Mouse (Mus musculus) CH12.LX (cell line): ENCODE data around the gene Cacna1b. TPM values are rescaled to one million over a fixed set of nuclear protein-coding genes. Genes with fewer than 3 reads are reported as not detected.

Experiments used
- DNase-seq: peaks from one replicate; pipeline ENCODE4 v3.0.0-alpha.2; 2013; ENCODE audit errors: extremely low read depth
- H3K27ac ChIP-seq: 2 replicates; pipeline ENCODE4 v1.5.1; 2012; ENCODE audit warnings: low read depth, mild to moderate bottlenecking, control low read depth, moderate library complexity; ENCODE audit not compliant: insufficient read depth
- H3K27me3 ChIP-seq: replicated peaks from 2 replicates; pipeline ENCODE3; 2012; ENCODE audit warnings: inconsistent platforms
- H3K36me3 ChIP-seq, 2 experiments: replicated peaks in 1 of 2; 2 replicates each; pipeline versions ENCODE3 to v1.6.1; 2012; ENCODE audit warnings: inconsistent platforms in 1 of 2, low read length in 1 of 2, mild to moderate bottlenecking in 1 of 2, mixed read lengths in 1 of 2, moderate library complexity in 1 of 2; ENCODE audit not compliant: control insufficient read depth in 1 of 2, insufficient read depth in 1 of 2
- H3K4me1 ChIP-seq, 2 experiments: 2 replicates each; pipeline ENCODE4 v1.6.1; 2012; ENCODE audit warnings: inconsistent platforms in 1 of 2, moderate library complexity in 1 of 2; ENCODE audit not compliant: insufficient read depth in 2 of 2, control insufficient read depth in 1 of 2
- H3K4me2 ChIP-seq: 2 replicates; pipeline ENCODE4 v1.6.1; 2012; ENCODE audit warnings: low read depth, mild to moderate bottlenecking, control low read depth; ENCODE audit not compliant: poor library complexity, insufficient read depth, severe bottlenecking
- H3K4me3 ChIP-seq, 3 experiments: fragments of 150-350 bp in 1 of 3; sonication (generic) in 1 of 3; replicated peaks in 1 of 3; 2 replicates each; pipeline versions ENCODE3 to v1.5.1; 2011 to 2012; ENCODE audit warnings: low read depth in 2 of 3, low read length in 2 of 3, mild to moderate bottlenecking in 2 of 3, moderate library complexity in 2 of 3, control low read depth in 1 of 3, improper control_type of control experiment in 1 of 3, inconsistent platforms in 1 of 3, mixed read lengths in 1 of 3; ENCODE audit not compliant: poor library complexity in 1 of 3
- H3K79me2 ChIP-seq: replicated peaks from 2 replicates; pipeline ENCODE4 v1.6.1; 2012; ENCODE audit warnings: mild to moderate bottlenecking, moderate library complexity; ENCODE audit not compliant: control insufficient read depth, poor library complexity, insufficient read depth, severe bottlenecking; ENCODE audit errors: extremely low read depth
- H3K9ac ChIP-seq: 2 replicates; pipeline ENCODE4 v1.6.1; 2012; ENCODE audit warnings: low read depth, mild to moderate bottlenecking, control low read depth, moderate library complexity; ENCODE audit not compliant: insufficient read depth
- H3K9me3 ChIP-seq: replicated peaks from 2 replicates; pipeline ENCODE3; 2012; ENCODE audit warnings: low read length, inconsistent platforms, mixed read lengths
- BHLHE40 ChIP-seq: IDR thresholded peaks from 2 replicates; pipeline ENCODE4 v1.6.1; 2011; ENCODE audit warnings: mild to moderate bottlenecking, low read depth, low read length, improper control_type of control experiment
- CHD1 ChIP-seq: IDR thresholded peaks from 2 replicates; pipeline ENCODE4 v1.6.1; 2012; ENCODE audit warnings: low read depth, low read length, improper control_type of control experiment, inconsistent platforms
- CHD2 ChIP-seq: IDR thresholded peaks from 2 replicates; pipeline ENCODE4 v1.6.1; 2011; ENCODE audit warnings: low read length, improper control_type of control experiment
- CTCF ChIP-seq, 2 experiments: IDR thresholded peaks in 1 of 2; conservative IDR thresholded peaks in 1 of 2; 2 replicates each; pipeline ENCODE4 v1.5.1; 2011 to 2012; ENCODE audit warnings: low read depth in 2 of 2, low read length in 2 of 2, improper control_type of control experiment in 1 of 2, inconsistent platforms in 1 of 2, mild to moderate bottlenecking in 1 of 2, moderate library complexity in 1 of 2
- EP300 ChIP-seq: IDR thresholded peaks from 2 replicates; pipeline ENCODE4 v1.6.1; 2011; ENCODE audit warnings: low read length, improper control_type of control experiment
- ETS1 ChIP-seq: conservative IDR thresholded peaks from 2 replicates; pipeline ENCODE4 v1.6.1; 2012; ENCODE audit warnings: low read depth, mild to moderate bottlenecking, inconsistent platforms, low read length, improper control_type of control experiment, moderate library complexity
- GABPA ChIP-seq: IDR thresholded peaks from 2 replicates; pipeline ENCODE4 v1.6.1; 2012; ENCODE audit warnings: low read depth, low read length, improper control_type of control experiment, inconsistent platforms; ENCODE audit not compliant: insufficient replicate concordance
- HCFC1 ChIP-seq: IDR thresholded peaks from 2 replicates; pipeline ENCODE4 v1.6.1; 2012; ENCODE audit warnings: low read depth, mild to moderate bottlenecking, inconsistent platforms, low read length, improper control_type of control experiment
- IRF4 ChIP-seq: IDR thresholded peaks from 2 replicates; pipeline ENCODE4 v1.6.1; 2014; ENCODE audit warnings: low read depth, mild to moderate bottlenecking, inconsistent platforms, low read length, improper control_type of control experiment
- JUND ChIP-seq: conservative IDR thresholded peaks from 2 replicates; pipeline ENCODE4 v1.6.1; 2011; ENCODE audit warnings: low read depth, low read length, improper control_type of control experiment
- MAX ChIP-seq: IDR thresholded peaks from 2 replicates; pipeline ENCODE4 v1.6.1; 2011; ENCODE audit warnings: low read length, improper control_type of control experiment
- MAZ ChIP-seq: IDR thresholded peaks from 2 replicates; pipeline ENCODE4 v1.6.1; 2012; ENCODE audit warnings: low read depth, mild to moderate bottlenecking, inconsistent platforms, low read length, improper control_type of control experiment, moderate library complexity
- MEF2A ChIP-seq: IDR thresholded peaks from 2 replicates; pipeline ENCODE4 v1.6.1; 2014; ENCODE audit warnings: low read depth, mild to moderate bottlenecking, inconsistent platforms, low read length, improper control_type of control experiment, borderline replicate concordance
- MYC ChIP-seq: IDR thresholded peaks from 2 replicates; pipeline ENCODE4 v1.6.1; 2011; ENCODE audit warnings: low read depth, mild to moderate bottlenecking, improper control_type of control experiment, low read length
- NELFE ChIP-seq: IDR thresholded peaks from 2 replicates; pipeline ENCODE4 v1.6.1; 2011; ENCODE audit warnings: low read depth, low read length, improper control_type of control experiment
- NRF1 ChIP-seq: IDR thresholded peaks from 2 replicates; pipeline ENCODE4 v1.6.1; 2014; ENCODE audit warnings: low read depth, mild to moderate bottlenecking, inconsistent platforms, low read length, improper control_type of control experiment, moderate library complexity
- PAX5 ChIP-seq: IDR thresholded peaks from 2 replicates; pipeline ENCODE4 v1.6.1; 2012; ENCODE audit warnings: low read length, inconsistent platforms, mixed read lengths
- POLR2A ChIP-seq: IDR thresholded peaks from 2 replicates; pipeline ENCODE4 v1.6.1; 2011; ENCODE audit warnings: low read depth, mild to moderate bottlenecking, improper control_type of control experiment, low read length
- POLR2AphosphoS2 ChIP-seq: IDR thresholded peaks from 2 replicates; pipeline ENCODE4 v1.6.1; 2011; ENCODE audit warnings: low read depth, low read length, improper control_type of control experiment
- RAD21 ChIP-seq: IDR thresholded peaks from 2 replicates; pipeline ENCODE4 v1.6.1; 2011; ENCODE audit warnings: low read depth, mild to moderate bottlenecking, low read length, improper control_type of control experiment, moderate library complexity
- SIN3A ChIP-seq: IDR thresholded peaks from 2 replicates; pipeline ENCODE4 v1.6.1; 2012; ENCODE audit warnings: low read length, improper control_type of control experiment, inconsistent platforms
- SMC3 ChIP-seq: IDR thresholded peaks from 2 replicates; pipeline ENCODE4 v1.6.1; 2011; ENCODE audit warnings: low read depth, low read length, improper control_type of control experiment
- USF1 ChIP-seq: IDR thresholded peaks from 2 replicates; pipeline ENCODE4 v1.6.1; 2014; ENCODE audit warnings: low read depth, mild to moderate bottlenecking, inconsistent platforms, low read length, improper control_type of control experiment
- USF2 ChIP-seq: conservative IDR thresholded peaks from 2 replicates; pipeline ENCODE4 v1.6.1; 2011; ENCODE audit warnings: low read depth, low read length, improper control_type of control experiment
- ZC3H11A ChIP-seq: IDR thresholded peaks from 2 replicates; pipeline ENCODE4 v1.6.1; 2012; ENCODE audit warnings: low read depth, mild to moderate bottlenecking, inconsistent platforms, low read length, improper control_type of control experiment
- ZKSCAN1 ChIP-seq: IDR thresholded peaks from 2 replicates; pipeline ENCODE4 v1.6.1; 2012; ENCODE audit warnings: low read depth, inconsistent platforms, low read length, improper control_type of control experiment, borderline replicate concordance
- ZNF384 ChIP-seq: IDR thresholded peaks from 2 replicates; pipeline ENCODE4 v1.6.1; 2012; ENCODE audit warnings: low read depth, low read length, improper control_type of control experiment, inconsistent platforms
- dilution Hi-C: fragments of 300-500 bp; cut with MboI; formaldehyde crosslinking; loops from 2 replicates; pipeline ENCODE4 v1.14.3; 2020; ENCODE audit warnings: low sequenced_read_pairs; ENCODE audit not compliant: extremely low pct_unique_long_range_greater_than_20kb, extremely low pct_ligation_motif_present
- in situ Hi-C: fragments of 300-500 bp; cut with MboI; formaldehyde crosslinking; loops from 3 replicates; pipeline ENCODE4 v1.14.3; 2019; ENCODE audit warnings: low sequenced_read_pairs, low pct_ligation_motif_present, low pct_unique_long_range_greater_than_20kb, mixed read lengths
- polyA plus RNA-seq: library from polyadenylated mRNA; unstranded; fragments of >175 nt; gene quantifications from 2 replicates; pipeline ENCODE4 v1.2.1, GENCODE M21; 2012; ENCODE audit warnings: low read depth; ENCODE audit not compliant: insufficient read length
- total RNA-seq, 2 experiments: library from RNA; depleted of rRNA; stranded (reverse); fragments of 300-350 nt in 1 of 2; fragments of >200 nt in 1 of 2; gene quantifications; 2 replicates each; pipeline ENCODE4 v1.2.3; 2012 to 2014

The Cacna1b gene
- total and polyA plus RNA-seq, 3 experiments: 0.16 to 0.72 TPM; not detected in 1

DNA sequence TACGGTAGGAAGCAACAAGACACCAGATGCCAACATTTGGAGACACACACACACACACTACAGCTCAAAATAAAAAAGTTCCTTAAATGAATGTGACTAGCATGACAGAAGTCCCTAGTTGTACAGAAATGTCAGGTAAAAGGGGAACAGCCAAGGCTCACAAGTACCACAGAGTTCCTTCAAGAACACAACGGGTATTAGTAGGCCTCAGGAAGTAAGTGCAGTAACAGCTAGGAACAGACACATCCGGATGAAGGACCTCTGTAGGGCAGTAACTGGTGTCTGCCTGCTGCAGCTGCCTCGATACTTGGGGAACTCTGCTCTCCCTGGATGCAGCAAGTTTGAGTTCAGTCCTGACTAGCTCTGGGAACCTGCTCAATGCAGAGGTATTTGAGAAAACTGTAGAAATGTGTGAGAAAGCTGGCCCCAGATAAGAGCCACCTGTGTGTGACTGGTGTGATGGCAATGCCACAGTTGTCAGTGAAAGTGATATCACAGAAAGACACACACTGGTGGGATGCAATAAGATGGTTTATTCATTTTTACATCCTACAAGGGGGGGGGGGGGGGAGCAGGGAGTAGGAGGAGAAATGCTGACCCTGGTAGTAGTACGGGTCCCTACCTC, 34.0 kb upstream of the Cacna1b start:
- in situ Hi-C loops: no loop called here
- Histone ChIP-seq H3K27me3 (no peaks in the 10 kb centered on the region), H3K4me1 (peaks cover 0 to 5% of the 10 kb centered on the region in 2 experiments; a peak in 1 of 4 replicates)
- no peak for TF ChIP-seq PAX5
- no peak for TF ChIP-seq EP300
- TF ChIP-seq MAZ: no peak
- TF ChIP-seq JUND: no peak
- TF ChIP-seq ZKSCAN1: no peak
- TF ChIP-seq ZNF384: no peak
- no peak for TF ChIP-seq POLR2AphosphoS2
- TF ChIP-seq CHD1: no peak
- TF ChIP-seq MAX: no peak
- TF ChIP-seq USF1: no peak
- no peak for TF ChIP-seq MEF2A
- no peak for TF ChIP-seq ZC3H11A
- TF ChIP-seq SMC3: no peak
- no peak for TF ChIP-seq RAD21
- TF ChIP-seq, all 38 proteins: peak for 0
- H3K9me3 ChIP-seq: no peaks in the 10 kb centered on the region
- dilution Hi-C loops: no loop called here
- no peak overlapping the region for H3K27ac ChIP-seq
- no peaks in the 10 kb centered on the region for H3K79me2 ChIP-seq
- H3K4me3 ChIP-seq: no peak overlapping the region
- no peak overlapping the region for H3K4me2 ChIP-seq
- H3K9ac ChIP-seq: no peak overlapping the region
- no peak for DNase-seq
- H3K36me3 ChIP-seq: peaks cover 40 to 95% of the 10 kb centered on the region in 2 experiments

DNA sequence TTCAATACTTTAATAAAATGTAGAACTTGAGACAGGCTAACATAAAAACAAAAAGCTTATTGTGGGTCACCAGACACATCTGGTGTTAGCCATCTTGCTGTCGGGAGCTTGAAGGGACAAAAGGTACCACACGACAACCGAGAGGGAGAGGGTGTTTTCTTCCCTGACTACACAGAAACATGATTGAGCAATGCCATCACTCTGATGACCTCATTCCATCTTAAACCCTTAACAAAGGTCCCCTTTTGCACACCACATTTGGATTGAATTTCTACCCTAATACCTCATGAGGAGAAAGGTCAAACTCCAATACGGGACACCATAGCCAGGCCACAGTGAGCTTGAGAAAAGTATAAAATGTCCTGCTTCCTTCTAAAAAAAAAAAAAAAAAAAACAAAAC, 24.3 kb upstream of the Cacna1b start:
- no peak overlapping the region for H3K4me3 ChIP-seq
- H3K9me3 ChIP-seq: no peaks in the 10 kb centered on the region
- TF ChIP-seq NELFE (no peak), POLR2A (no peak), PAX5 (no peak), BHLHE40 (no peak), ZC3H11A (no peak), GABPA (no peak), CTCF (conservative IDR thresholded peaks at IDR 0.05 in 1 of 2, IDR thresholded peaks at IDR 0.05 in 1 of 2; ENCODE audit: low read depth in 2 of 2, low read length in 2 of 2) (no peak), RAD21 (no peak), ETS1 (no peak), USF2 (no peak), JUND (no peak), CHD2 (no peak), ZKSCAN1 (no peak), EP300 (no peak), SIN3A (no peak), NRF1 (no peak), MAX (no peak), IRF4 (no peak), MYC (no peak), HCFC1 (no peak)
- H3K4me1 ChIP-seq: no peaks in the 10 kb centered on the region
- no peak for DNase-seq
- H3K27me3 ChIP-seq: no peaks in the 10 kb centered on the region
- H3K36me3 ChIP-seq: peaks cover 15 to 22% of the 10 kb centered on the region in 2 experiments
- no peaks in the 10 kb centered on the region for H3K79me2 ChIP-seq
- no peak overlapping the region for H3K9ac ChIP-seq
- no peak overlapping the region for H3K4me2 ChIP-seq
- H3K27ac ChIP-seq: no peak overlapping the region
- in situ Hi-C loops: no loop called here
- dilution Hi-C loops: no loop called here
